Mouse (Mus musculus): ENCODE measurements at regions not wholly inside any gene's neighbourhood (a gene's known extent, or its start where the extent isn't known, plus 50 kb on each side); places are given as distances from the start of the nearest gene placed in this dataset.

DNA sequence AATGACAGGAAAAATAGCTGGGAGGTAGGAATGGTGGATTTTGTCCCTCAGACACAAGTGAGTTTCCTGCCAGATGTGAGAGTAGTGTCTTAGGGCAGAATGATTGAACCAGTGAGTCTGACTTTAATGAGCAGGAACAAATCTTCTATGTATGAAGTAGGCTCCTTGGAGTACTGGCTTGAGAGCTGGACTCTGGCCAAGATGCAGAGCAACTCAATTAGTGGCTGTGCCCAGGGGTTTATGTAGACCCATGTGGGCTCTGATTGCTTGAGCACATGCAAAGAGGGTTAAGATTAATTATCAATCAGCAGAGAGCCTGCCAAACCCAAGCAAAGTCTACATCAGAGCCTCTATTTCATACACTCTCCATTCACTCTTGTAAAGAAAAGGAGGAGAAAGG is 92.9 kb upstream of the Htr1b start:
- CTCF ChIA-PET = no interaction called here
- POLR2A ChIA-PET = no interaction called here

DNA sequence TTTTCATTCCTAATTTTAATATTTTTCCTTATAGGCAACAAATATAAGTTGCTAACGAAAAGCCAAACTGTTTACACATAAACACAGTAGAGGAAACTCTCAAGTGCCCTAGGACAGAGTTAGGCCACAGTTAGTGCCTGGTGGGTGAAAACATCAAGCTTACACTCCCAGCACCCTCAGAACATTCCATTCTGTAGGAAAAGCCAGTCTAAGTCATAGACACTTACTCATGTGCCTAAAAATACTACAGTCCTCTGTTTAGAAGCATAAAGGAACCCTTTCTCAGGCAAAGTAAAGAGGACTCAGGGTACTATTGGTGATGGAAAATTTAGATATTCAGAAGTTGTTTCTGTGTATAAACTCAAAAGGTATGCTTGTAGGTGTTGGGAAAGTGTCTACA is 86.5 kb upstream of the Htr1b start:
- CTCF ChIA-PET = no interaction called here
- POLR2A ChIA-PET = no interaction called here

DNA sequence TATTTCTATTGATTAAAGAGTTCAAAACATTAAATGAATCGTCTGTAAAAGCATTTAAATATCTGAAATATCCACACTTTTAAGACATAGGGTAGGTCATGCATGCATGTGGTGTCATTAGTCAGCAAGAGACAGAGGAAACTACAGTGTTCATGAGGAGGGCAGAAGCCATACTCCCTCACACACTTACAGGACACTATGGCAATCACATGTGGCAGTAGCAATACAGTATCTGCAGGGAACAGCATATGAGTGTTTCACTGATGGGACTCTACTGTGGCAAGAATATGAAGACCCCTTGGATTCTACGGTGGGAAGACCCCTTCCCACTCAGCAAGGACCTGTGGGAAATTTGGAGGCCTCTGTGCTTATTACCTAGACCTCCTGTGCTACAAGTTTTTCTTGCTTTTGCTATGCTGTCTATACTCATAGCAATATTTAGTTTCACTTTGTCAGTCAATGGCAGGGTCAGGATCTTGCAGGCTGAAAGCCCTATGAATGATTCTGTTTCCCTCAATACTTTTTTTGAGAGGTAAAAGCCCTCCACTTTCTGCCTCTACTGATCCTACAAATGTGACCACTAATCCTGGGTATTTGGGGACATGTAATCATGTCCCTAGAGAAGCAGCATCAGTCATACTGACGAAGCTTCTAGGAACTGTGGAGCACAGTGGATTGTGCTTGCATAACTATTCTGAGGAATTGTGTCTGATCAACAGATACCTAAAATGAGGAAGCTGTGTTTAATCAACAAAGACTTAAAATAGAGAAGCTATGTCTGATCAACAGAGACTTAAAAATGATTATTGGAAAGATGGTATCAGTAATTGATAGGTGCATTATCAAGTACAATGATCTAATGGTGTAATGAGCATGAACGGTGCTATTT is 83.6 kb upstream of the Htr1b start:
- ChIA-PET POLR2A (no interaction called here), CTCF (interaction anchor here in 1 of 4 experiments (0.6 kb wide), 1 partner anchor 1199 kb away, joined by 8 read pairs; no protein-coding TSS in a partner anchor)

- ChIA-PET POLR2A (no interaction called here), CTCF (no interaction called here)
These were observed 57.7 kb upstream of the Htr1b start for GRCm38 (mm10) chr9:81691351-81691750.

GRCm38 (mm10) chr9:81689744-81690143 is 56.1 kb upstream of the Htr1b start:
- CTCF ChIA-PET = no interaction called here
- POLR2A ChIA-PET = no interaction called here

All from embryonic stem cell, embryonic (primary cell).